Mouse (Mus musculus) heart, postnatal 25 days (tissue): ENCODE data around the gene Gm10944. TPM values are rescaled to one million over a fixed set of nuclear protein-coding genes. Genes with fewer than 3 reads are reported as not detected.

Experiments used
- DNase-seq: peaks from one replicate; pipeline ENCODE4 v3.0.0; 2022; ENCODE audit warnings: low spot score
- intact Hi-C: fragments of 180-260 bp; cut with DNase I; formaldehyde crosslinking; loops from one replicate; pipeline ENCODE4 v1.15.1; 2025
- total RNA-seq, 2 experiments: library from RNA; stranded (reverse); gene quantifications; 2 replicates each; pipeline ENCODE4 v1.2.3; 2021

Gene Gm10944
- total RNA-seq = not detected

- intact Hi-C loops = no loop called here
- no peak for DNase-seq
These were observed at the start of gene Gm10944 for GRCm38 (mm10) chr10:10681048-10681447. TSS of gene Gm10944 (plus strand) at chr10:10681348.

- intact Hi-C loops = no loop called here
These were observed 25.2 kb upstream of the Gm10944 start for GRCm38 (mm10) chr10:10655991-10656390.

GRCm38 (mm10) chr10:10656621-10657020 lies 24.5 kb upstream of the Gm10944 start:
- DNase-seq = no peak
- intact Hi-C loops = no loop called here

More at GRCm38 (mm10) chr10:10655991-10656390, 25.2 kb upstream of the Gm10944 start:
- DNase-seq = no peak

DNA sequence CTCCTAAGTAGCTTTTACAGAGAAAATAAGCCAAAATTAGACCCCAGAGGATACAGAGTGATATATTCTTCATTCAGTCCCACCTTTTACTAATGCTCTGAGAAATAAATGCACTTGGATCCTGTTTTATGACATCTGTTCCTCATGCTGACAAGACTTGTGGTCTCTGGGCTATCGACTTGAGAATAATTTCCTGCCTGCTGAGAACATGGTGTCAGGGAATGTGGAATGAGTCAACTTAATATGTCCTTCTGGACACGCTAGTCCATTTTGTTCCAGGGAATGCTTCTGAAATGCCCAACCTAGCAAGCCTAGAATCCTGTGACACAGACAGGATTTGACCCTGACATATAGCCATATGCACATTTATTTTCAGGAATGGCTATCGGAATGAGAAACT lies 22.0 kb upstream of the Gm10944 start:
- intact Hi-C loops = no loop called here
- DNase-seq = no peak

GRCm38 (mm10) chr10:10659976-10660375 lies 21.2 kb upstream of the Gm10944 start:
- DNase-seq = no peak
- intact Hi-C loops = no loop called here

DNA sequence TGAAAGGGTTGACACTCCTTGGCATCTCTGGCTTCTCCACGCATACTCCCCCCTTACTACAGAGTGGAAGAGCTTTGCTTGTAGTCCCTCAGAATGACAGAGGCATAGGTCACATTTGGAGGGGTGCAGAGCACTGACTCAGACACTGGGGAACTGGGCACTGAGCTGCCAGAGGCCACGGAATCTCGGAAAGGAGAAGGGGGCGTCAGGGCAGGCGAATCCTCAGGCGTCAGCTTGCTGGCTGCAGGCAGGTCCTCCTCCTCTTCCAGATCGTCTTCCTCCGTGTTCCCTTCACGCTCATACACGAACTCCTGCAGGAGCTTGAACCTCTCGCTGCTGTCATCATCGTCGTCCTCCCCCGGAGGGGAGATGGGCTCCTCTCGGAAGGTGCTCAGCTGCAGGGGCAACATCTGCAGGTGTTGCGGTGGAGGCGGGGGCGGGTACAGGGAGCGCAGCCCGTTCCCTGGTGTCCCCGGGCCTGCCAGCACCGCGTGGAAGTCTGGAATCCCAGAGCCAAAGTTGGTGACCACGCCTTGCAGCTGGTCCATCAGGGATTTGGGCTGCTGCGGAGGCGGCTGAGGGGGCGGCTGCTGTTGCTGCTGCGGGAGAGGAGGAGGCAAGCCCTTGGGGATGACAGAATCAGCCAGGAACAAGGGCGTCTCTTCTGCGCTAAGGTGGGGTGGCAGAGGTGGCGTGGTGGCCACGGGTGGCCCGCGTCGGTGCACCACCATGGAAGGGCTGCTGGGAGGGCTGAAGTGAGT lies 7.9 kb downstream of the Gm10944 start:
- intact Hi-C loops = no loop called here
- DNase-seq = no peak

DNA sequence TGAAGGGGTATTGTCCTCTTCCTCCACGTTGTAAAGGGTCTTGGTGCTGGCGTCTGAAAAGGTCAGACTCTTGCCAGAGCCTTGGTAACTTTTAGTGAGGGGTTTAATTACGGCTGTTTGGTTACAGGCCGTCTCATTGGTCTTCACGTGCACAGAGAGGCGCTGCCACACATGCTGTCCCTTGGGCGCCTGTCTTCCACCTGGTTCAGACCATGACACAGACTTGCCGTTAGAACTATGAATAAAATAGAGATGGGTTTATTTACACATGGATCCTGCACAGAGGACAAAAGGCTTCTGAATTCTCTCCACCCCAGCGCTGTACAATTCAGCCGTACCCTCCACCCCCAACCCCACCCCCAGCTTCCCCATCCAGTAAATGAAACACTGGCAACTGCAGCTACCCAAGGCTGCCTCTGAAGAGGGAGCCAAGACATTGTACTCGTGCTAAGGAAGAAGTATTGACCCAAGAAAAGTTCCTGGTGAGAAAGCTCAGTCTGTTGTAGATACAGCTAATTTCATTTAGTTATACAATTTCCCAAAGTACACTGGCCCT lies 8.6 kb downstream of the Gm10944 start:
- DNase-seq = no peak
- intact Hi-C loops = no loop called here

- intact Hi-C loops = no loop called here
- DNase-seq = no peak
These were observed 16.3 kb downstream of the Gm10944 start for GRCm38 (mm10) chr10:10697497-10697896.

DNA sequence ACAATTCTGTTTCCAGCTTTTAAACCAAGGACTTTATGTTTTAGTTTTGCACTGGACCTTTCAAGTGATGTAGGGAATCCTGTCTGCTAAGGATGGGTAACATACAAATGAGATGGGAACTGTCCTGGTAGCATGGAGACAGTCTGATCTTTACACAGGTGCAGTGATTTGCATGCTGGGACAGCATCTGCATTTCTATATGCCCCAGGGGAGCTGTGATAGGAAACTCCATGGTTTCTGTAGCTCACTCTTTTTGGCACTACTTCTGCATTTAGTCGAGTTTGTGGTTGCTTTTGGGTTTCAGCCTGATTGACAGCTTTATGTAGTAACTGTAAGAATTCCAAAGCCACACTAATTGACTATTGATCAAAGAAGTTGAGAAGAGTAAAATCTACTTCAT lies 19.8 kb downstream of the Gm10944 start:
- no peak for DNase-seq
- intact Hi-C loops = no loop called here

- DNase-seq = no peak
- intact Hi-C loops = no loop called here
These were observed 20.2 kb downstream of the Gm10944 start for GRCm38 (mm10) chr10:10701326-10701725.

DNA sequence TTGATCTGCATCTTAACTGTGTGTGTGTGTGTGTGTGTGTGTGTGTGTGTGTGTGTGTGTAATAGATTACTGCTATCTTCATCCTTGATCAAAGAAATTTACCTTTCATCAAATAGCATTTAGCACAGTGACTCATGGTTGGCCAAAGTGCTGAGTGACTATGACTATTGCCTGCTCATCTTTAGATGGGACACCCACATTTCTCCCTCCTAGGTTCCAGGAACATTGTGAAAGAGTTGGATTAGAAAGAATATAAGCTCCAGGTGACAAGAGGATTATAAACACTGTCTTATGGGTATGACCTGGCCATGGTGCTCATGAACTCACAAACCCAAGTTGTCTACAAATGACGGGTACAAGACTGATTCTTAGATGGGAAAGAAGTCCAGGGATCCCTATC lies 26.9 kb downstream of the Gm10944 start:
- intact Hi-C loops = no loop called here
- no peak for DNase-seq

- no peak for DNase-seq
- intact Hi-C loops = no loop called here
These were observed 29.2 kb downstream of the Gm10944 start for GRCm38 (mm10) chr10:10710359-10710758.

DNA sequence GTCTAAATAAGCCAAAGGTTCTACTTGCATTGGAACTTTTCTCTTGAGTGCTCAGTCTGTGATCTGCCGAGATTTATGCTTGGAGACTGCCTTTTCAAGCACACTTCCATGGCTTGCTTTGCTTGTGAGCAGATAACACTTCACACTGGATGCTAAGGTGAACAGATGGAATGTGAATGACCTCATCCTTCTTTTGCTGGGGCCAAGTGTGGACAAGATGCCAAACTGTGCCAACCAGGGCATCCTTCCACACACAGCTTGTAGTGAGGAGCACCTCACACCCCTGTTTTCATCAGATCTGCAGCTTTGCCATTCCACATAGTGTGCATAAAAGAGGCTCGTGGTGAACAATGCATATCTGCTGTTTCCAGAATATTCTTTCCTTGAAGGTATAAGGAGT lies 29.7 kb downstream of the Gm10944 start:
- intact Hi-C loops = no loop called here

DNA sequence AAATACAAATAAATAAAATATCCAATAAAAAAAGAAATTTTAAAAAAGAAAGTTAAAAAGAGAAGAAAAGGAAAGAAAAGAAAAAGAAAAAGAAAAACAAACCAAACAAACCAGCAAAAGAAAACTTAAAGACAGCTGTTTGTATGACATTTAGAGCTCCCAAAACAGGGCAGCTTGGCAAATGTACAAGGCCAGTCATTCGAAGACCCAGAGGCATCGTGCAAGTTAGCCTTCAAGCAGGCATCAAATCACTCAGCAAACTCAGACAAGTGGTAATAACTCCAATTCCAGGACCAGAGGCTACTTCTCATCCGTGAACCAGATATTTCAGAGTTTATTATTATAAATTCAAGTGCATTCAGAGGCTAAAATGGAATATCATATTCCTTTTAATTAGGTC lies 45.4 kb downstream of the Gm10944 start:
- intact Hi-C loops = no loop called here
- DNase-seq = no peak

More for the DNA sequence above, 29.7 kb downstream of the Gm10944 start:
- no peak for DNase-seq

Other genes starting within 250 kb of the Gm10944 start
- under 1 TPM in 1 of 2 experiments, not detected in 1; 0.08 TPM for gene Adgb, start 209.0 kb upstream of the Gm10944 start, total RNA-seq
- 1 to 10 TPM; 1.7 to 2.0 TPM for gene Rab32, start 123.1 kb upstream of the Gm10944 start, total RNA-seq